Mouse (Mus musculus) adrenal gland, adult 18-20 months (tissue): ENCODE results near the gene Slc30a7. TPM values are rescaled to one million over a fixed set of nuclear protein-coding genes. Genes with fewer than 3 reads are reported as not detected.

ENCODE experiments used
- DNase-seq, 2 experiments: peaks; one replicate each; pipeline ENCODE4 v3.0.0; 2021 to 2022; ENCODE audit warnings: low spot score in 2 of 2
- total RNA-seq, 2 experiments: library from RNA; stranded (reverse); gene quantifications; 1 replicate in 1 of 2; 2 replicates in 1 of 2; pipeline ENCODE4 v1.2.3; 2021

Slc30a7 gene
- total RNA-seq, 2 experiments from 2014 or later = 28.9 to 37.9 TPM

- no peak for DNase-seq
These were observed 14.6 kb downstream of the Slc30a7 start for GRCm38 (mm10) chr3:115992588-115992987.

GRCm38 (mm10) chr3:115992103-115992502 is 15.1 kb downstream of the Slc30a7 start:
- DNase-seq = no peak

GRCm38 (mm10) chr3:115985183-115985892 is 21.9 kb downstream of the Slc30a7 start:
- DNase-seq = peak in 1 of 2 experiments; percentile 37

- no peak for DNase-seq
These were observed 22.6 kb downstream of the Slc30a7 start for GRCm38 (mm10) chr3:115984653-115985052.

DNA sequence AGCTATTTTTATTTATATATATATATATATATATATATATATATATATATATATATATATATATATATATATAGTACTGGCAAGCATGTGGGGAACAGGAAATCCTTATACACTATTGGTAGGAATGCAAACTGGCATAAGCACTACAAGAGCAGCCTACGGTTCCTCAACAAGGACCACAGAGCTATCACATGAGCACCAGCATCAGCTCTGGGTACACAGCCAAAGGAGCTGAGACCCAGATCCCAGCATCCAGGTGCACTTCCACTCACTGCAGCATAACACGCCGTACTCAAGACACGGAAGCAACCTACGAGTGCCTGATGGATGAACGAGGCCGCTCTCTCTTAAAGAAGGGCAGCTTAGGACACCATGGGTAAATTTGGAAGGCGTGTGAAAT is 24.0 kb downstream of the Slc30a7 start:
- DNase-seq = no peak

DNA sequence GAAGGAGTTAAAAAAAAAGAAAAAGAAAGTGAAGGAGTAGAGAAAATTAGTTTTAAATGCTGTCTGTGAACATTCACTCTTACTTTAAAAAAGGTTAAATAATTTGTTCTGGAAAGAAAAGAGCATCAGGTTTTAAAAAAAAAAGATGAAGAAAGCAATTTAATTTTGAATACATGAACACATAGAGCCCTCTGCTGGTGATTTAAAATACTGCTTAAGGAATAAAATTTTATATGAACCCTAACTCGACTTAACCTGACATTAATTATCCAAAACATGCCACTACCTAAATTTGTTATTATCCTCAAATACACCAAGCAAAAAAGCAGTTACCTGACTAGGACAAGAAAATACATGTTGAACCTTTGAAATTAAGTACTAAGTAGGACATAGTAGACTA is 28.2 kb downstream of the Slc30a7 start:
- DNase-seq = no peak

DNA sequence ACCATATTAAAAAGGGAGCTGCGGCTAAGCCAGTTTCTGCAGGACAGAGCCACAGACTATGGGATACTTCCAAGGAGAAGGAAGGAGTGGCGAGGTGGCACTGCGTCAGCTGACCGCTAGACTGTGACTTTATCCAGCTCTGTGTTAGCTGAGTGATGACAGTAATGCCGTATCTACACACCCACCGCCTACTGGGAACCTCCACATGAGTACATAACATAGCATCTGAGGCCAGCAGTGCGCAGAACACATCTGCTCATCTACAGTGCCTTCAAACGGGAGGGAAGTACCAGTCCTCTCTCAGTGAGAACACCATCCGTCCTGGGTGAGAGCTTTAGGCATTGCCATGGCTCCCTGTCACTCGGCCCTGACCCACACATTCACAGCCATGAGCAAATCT is 32.2 kb downstream of the Slc30a7 start:
- DNase-seq = no peak

GRCm38 (mm10) chr3:115974228-115974627 is 33.0 kb downstream of the Slc30a7 start:
- DNase-seq = no peak

GRCm38 (mm10) chr3:115971891-115972646 is 35.1 kb downstream of the Slc30a7 start:
- no peak for DNase-seq

DNA sequence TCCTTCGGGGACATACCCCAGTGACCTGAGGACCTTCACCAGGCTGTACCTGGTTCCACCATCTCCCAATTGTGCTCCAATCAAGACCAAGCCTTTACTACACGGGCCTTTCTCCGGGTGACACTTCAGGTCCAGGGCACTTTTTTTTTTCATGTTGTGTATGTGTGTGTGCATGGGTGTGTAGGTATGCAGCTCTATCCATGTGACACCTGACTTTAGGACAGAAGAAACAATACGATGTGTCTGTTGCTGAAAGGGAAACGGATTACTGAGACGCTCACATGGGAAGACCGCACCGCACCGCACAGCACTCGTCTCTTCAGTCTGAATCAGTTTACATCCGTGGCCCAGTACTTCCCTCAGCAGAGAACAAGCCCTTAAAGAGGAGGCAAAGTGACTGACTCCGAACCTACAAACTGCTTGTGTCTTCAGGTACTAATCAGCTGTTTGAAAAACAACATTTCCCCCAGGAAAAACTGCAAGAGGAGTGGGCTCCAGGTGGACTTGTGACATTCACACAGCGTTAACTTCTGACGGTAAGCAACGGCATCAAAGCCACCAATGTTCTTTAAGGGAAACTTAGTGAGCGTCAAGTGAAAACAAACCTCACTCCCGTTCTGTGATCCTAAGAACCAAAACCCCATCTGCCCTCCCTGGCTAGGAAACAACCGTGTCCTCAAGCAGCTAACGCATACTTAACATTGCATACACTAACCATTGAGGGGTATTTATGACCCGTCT is 36.0 kb downstream of the Slc30a7 start:
- DNase-seq = no peak

- DNase-seq = no peak
These were observed 38.3 kb downstream of the Slc30a7 start for GRCm38 (mm10) chr3:115968745-115969530.

- no peak for DNase-seq
These were observed 43.1 kb downstream of the Slc30a7 start for GRCm38 (mm10) chr3:115964071-115964470.

- DNase-seq = no peak
These were observed 43.6 kb downstream of the Slc30a7 start for GRCm38 (mm10) chr3:115963597-115963996.

- DNase-seq = no peak
These were observed 45.2 kb downstream of the Slc30a7 start for GRCm38 (mm10) chr3:115962028-115962415.

DNA sequence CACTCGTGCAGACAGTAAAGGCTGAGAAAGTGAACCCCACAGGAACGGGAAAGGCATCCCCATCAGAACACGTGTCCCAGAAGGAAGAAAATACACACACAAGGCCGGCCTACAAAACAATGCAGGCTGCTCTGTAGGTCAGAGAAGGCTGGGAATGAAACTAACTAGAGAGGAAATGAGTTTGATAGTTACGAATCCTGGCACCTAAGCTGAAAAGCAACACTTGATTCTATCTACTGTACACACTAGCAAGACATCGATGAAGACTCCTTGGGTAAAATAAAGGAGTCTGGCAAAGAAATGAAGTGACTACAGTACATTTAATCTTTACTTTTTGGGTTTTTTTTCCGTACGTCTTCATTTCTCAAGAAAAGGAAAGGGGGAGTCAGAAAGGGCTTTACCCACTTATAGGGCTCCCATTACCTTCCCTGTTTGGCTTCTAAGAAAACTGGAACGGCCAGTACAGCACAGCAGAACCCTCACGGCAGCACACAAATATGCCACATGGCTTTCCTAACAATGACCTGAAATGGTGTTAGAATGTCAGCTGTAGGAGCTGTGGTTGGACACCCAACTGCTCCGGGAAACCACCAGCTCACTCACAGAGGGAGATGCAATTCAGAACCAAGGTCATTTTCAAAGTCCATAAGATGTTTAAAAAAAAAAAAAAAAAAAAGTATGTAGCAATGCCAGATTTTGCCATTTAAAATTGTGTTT is 45.7 kb downstream of the Slc30a7 start:
- no peak for DNase-seq

DNA sequence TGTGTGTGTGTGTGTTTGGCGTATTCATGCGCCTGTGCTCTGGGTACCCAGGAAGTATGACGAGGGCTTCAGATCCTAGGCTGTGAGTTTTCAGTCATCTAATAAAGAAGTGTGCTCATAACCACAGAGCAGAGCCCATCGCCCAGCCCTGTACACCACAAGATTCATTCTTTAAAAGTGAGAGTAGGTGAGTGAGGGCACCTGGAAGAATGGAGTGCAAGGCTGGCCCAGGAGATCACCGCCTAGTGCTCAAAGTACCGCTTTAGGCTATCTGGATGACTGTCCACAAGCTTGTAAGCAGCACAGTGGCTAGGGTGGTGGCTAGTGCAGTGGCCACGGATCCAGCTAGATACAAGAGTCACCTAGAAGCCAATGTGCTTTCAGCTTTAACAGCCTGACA is 50.0 kb downstream of the Slc30a7 start:
- DNase-seq = no peak

DNA sequence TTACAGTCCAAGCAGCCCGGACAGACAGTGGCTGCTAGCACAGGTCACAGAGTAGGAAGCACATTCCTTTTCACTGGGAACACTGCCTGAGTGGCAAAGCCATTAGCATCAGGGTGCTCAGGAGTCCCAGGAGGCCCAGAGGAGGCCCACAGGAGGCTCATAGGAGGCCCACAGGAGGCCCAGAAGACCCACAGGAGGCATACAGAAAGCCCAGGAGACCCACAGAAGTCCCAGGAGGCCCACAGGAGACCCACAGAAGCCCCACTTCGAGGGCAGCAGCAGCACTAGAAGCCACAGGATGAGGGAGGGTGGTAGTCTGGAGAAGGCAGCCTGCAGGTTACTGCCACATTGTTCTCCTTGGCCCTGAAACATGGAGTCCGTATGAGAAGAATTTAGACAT is 54.1 kb downstream of the Slc30a7 start:
- DNase-seq = no peak

DNA sequence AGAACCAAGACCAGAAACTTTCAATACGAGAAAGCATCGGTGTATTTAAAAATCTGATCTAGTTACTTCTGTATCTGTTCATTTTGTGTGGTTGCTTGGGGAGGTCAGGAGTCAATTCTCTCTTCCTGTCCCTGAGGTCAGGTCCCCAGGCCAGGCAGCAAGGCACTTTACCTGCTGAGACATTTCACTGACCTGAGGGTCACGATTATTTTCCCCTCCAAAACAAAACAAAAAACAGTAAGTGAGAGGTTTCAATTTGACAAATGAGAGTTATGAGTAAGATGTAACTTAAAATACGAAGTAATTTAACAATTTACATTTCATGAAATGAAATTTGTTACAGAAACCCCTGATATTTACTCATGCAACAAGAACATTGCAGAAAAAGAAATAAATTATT is 54.9 kb downstream of the Slc30a7 start:
- no peak for DNase-seq

- DNase-seq = no peak
These were observed 56.0 kb downstream of the Slc30a7 start for GRCm38 (mm10) chr3:115951221-115951620.
